Mouse (Mus musculus) CH12.LX (cell line): ENCODE data around the gene Sema5b. TPM values are rescaled to one million over a fixed set of nuclear protein-coding genes. Genes with fewer than 3 reads are reported as not detected.

ENCODE experiments used
- DNase-seq: peaks from one replicate; pipeline ENCODE4 v3.0.0-alpha.2; 2013; ENCODE audit errors: extremely low read depth
- H3K27ac ChIP-seq: 2 replicates; pipeline ENCODE4 v1.5.1; 2012; ENCODE audit warnings: low read depth, mild to moderate bottlenecking, control low read depth, moderate library complexity; ENCODE audit not compliant: insufficient read depth
- H3K27me3 ChIP-seq: replicated peaks from 2 replicates; pipeline ENCODE3; 2012; ENCODE audit warnings: inconsistent platforms
- H3K36me3 ChIP-seq, 2 experiments: replicated peaks in 1 of 2; 2 replicates each; pipeline versions ENCODE3 to v1.6.1; 2012; ENCODE audit warnings: inconsistent platforms in 1 of 2, low read length in 1 of 2, mild to moderate bottlenecking in 1 of 2, mixed read lengths in 1 of 2, moderate library complexity in 1 of 2; ENCODE audit not compliant: control insufficient read depth in 1 of 2, insufficient read depth in 1 of 2
- H3K4me1 ChIP-seq, 2 experiments: 2 replicates each; pipeline ENCODE4 v1.6.1; 2012; ENCODE audit warnings: inconsistent platforms in 1 of 2, moderate library complexity in 1 of 2; ENCODE audit not compliant: insufficient read depth in 2 of 2, control insufficient read depth in 1 of 2
- H3K4me2 ChIP-seq: 2 replicates; pipeline ENCODE4 v1.6.1; 2012; ENCODE audit warnings: low read depth, mild to moderate bottlenecking, control low read depth; ENCODE audit not compliant: poor library complexity, insufficient read depth, severe bottlenecking
- H3K4me3 ChIP-seq, 3 experiments: fragments of 150-350 bp in 1 of 3; sonication (generic) in 1 of 3; replicated peaks in 1 of 3; 2 replicates each; pipeline versions ENCODE3 to v1.5.1; 2011 to 2012; ENCODE audit warnings: low read depth in 2 of 3, low read length in 2 of 3, mild to moderate bottlenecking in 2 of 3, moderate library complexity in 2 of 3, control low read depth in 1 of 3, improper control_type of control experiment in 1 of 3, inconsistent platforms in 1 of 3, mixed read lengths in 1 of 3; ENCODE audit not compliant: poor library complexity in 1 of 3
- H3K79me2 ChIP-seq: replicated peaks from 2 replicates; pipeline ENCODE4 v1.6.1; 2012; ENCODE audit warnings: mild to moderate bottlenecking, moderate library complexity; ENCODE audit not compliant: control insufficient read depth, poor library complexity, insufficient read depth, severe bottlenecking; ENCODE audit errors: extremely low read depth
- H3K9ac ChIP-seq: 2 replicates; pipeline ENCODE4 v1.6.1; 2012; ENCODE audit warnings: low read depth, mild to moderate bottlenecking, control low read depth, moderate library complexity; ENCODE audit not compliant: insufficient read depth
- H3K9me3 ChIP-seq: replicated peaks from 2 replicates; pipeline ENCODE3; 2012; ENCODE audit warnings: low read length, inconsistent platforms, mixed read lengths
- BHLHE40 ChIP-seq: IDR thresholded peaks from 2 replicates; pipeline ENCODE4 v1.6.1; 2011; ENCODE audit warnings: mild to moderate bottlenecking, low read depth, low read length, improper control_type of control experiment
- CHD2 ChIP-seq: IDR thresholded peaks from 2 replicates; pipeline ENCODE4 v1.6.1; 2011; ENCODE audit warnings: low read length, improper control_type of control experiment
- CTCF ChIP-seq, 2 experiments: IDR thresholded peaks in 1 of 2; conservative IDR thresholded peaks in 1 of 2; 2 replicates each; pipeline ENCODE4 v1.5.1; 2011 to 2012; ENCODE audit warnings: low read depth in 2 of 2, low read length in 2 of 2, improper control_type of control experiment in 1 of 2, inconsistent platforms in 1 of 2, mild to moderate bottlenecking in 1 of 2, moderate library complexity in 1 of 2
- EP300 ChIP-seq: IDR thresholded peaks from 2 replicates; pipeline ENCODE4 v1.6.1; 2011; ENCODE audit warnings: low read length, improper control_type of control experiment
- GABPA ChIP-seq: IDR thresholded peaks from 2 replicates; pipeline ENCODE4 v1.6.1; 2012; ENCODE audit warnings: low read depth, low read length, improper control_type of control experiment, inconsistent platforms; ENCODE audit not compliant: insufficient replicate concordance
- HCFC1 ChIP-seq: IDR thresholded peaks from 2 replicates; pipeline ENCODE4 v1.6.1; 2012; ENCODE audit warnings: low read depth, mild to moderate bottlenecking, inconsistent platforms, low read length, improper control_type of control experiment
- IRF4 ChIP-seq: IDR thresholded peaks from 2 replicates; pipeline ENCODE4 v1.6.1; 2014; ENCODE audit warnings: low read depth, mild to moderate bottlenecking, inconsistent platforms, low read length, improper control_type of control experiment
- JUN ChIP-seq: IDR thresholded peaks from 2 replicates; pipeline ENCODE4 v1.6.1; 2011; ENCODE audit warnings: low read depth, mild to moderate bottlenecking, low read length, improper control_type of control experiment, moderate library complexity; ENCODE audit not compliant: insufficient read depth
- JUND ChIP-seq: conservative IDR thresholded peaks from 2 replicates; pipeline ENCODE4 v1.6.1; 2011; ENCODE audit warnings: low read depth, low read length, improper control_type of control experiment
- MAX ChIP-seq: IDR thresholded peaks from 2 replicates; pipeline ENCODE4 v1.6.1; 2011; ENCODE audit warnings: low read length, improper control_type of control experiment
- MAZ ChIP-seq: IDR thresholded peaks from 2 replicates; pipeline ENCODE4 v1.6.1; 2012; ENCODE audit warnings: low read depth, mild to moderate bottlenecking, inconsistent platforms, low read length, improper control_type of control experiment, moderate library complexity
- MXI1 ChIP-seq: IDR thresholded peaks from 2 replicates; pipeline ENCODE4 v1.6.1; 2011; ENCODE audit warnings: mild to moderate bottlenecking, low read depth, low read length, improper control_type of control experiment
- NELFE ChIP-seq: IDR thresholded peaks from 2 replicates; pipeline ENCODE4 v1.6.1; 2011; ENCODE audit warnings: low read depth, low read length, improper control_type of control experiment
- NRF1 ChIP-seq: IDR thresholded peaks from 2 replicates; pipeline ENCODE4 v1.6.1; 2014; ENCODE audit warnings: low read depth, mild to moderate bottlenecking, inconsistent platforms, low read length, improper control_type of control experiment, moderate library complexity
- POLR2AphosphoS2 ChIP-seq: IDR thresholded peaks from 2 replicates; pipeline ENCODE4 v1.6.1; 2011; ENCODE audit warnings: low read depth, low read length, improper control_type of control experiment
- SIN3A ChIP-seq: IDR thresholded peaks from 2 replicates; pipeline ENCODE4 v1.6.1; 2012; ENCODE audit warnings: low read length, improper control_type of control experiment, inconsistent platforms
- TCF12 ChIP-seq: IDR thresholded peaks from 2 replicates; pipeline ENCODE4 v1.6.1; 2014; ENCODE audit warnings: low read depth, mild to moderate bottlenecking, inconsistent platforms, low read length, improper control_type of control experiment
- UBTF ChIP-seq: IDR thresholded peaks from 2 replicates; pipeline ENCODE4 v1.6.1; 2012; ENCODE audit warnings: low read depth, mild to moderate bottlenecking, inconsistent platforms, low read length, improper control_type of control experiment, moderate library complexity
- USF1 ChIP-seq: IDR thresholded peaks from 2 replicates; pipeline ENCODE4 v1.6.1; 2014; ENCODE audit warnings: low read depth, mild to moderate bottlenecking, inconsistent platforms, low read length, improper control_type of control experiment
- USF2 ChIP-seq: conservative IDR thresholded peaks from 2 replicates; pipeline ENCODE4 v1.6.1; 2011; ENCODE audit warnings: low read depth, low read length, improper control_type of control experiment
- ZC3H11A ChIP-seq: IDR thresholded peaks from 2 replicates; pipeline ENCODE4 v1.6.1; 2012; ENCODE audit warnings: low read depth, mild to moderate bottlenecking, inconsistent platforms, low read length, improper control_type of control experiment
- ZNF384 ChIP-seq: IDR thresholded peaks from 2 replicates; pipeline ENCODE4 v1.6.1; 2012; ENCODE audit warnings: low read depth, low read length, improper control_type of control experiment, inconsistent platforms
- dilution Hi-C: fragments of 300-500 bp; cut with MboI; formaldehyde crosslinking; loops from 2 replicates; pipeline ENCODE4 v1.14.3; 2020; ENCODE audit warnings: low sequenced_read_pairs; ENCODE audit not compliant: extremely low pct_unique_long_range_greater_than_20kb, extremely low pct_ligation_motif_present
- in situ Hi-C: fragments of 300-500 bp; cut with MboI; formaldehyde crosslinking; loops from 3 replicates; pipeline ENCODE4 v1.14.3; 2019; ENCODE audit warnings: low sequenced_read_pairs, low pct_ligation_motif_present, low pct_unique_long_range_greater_than_20kb, mixed read lengths
- polyA plus RNA-seq: library from polyadenylated mRNA; unstranded; fragments of >175 nt; gene quantifications from 2 replicates; pipeline ENCODE4 v1.2.1, GENCODE M21; 2012; ENCODE audit warnings: low read depth; ENCODE audit not compliant: insufficient read length
- total RNA-seq, 2 experiments: library from RNA; depleted of rRNA; stranded (reverse); fragments of 300-350 nt in 1 of 2; fragments of >200 nt in 1 of 2; gene quantifications; 2 replicates each; pipeline ENCODE4 v1.2.3; 2012 to 2014

The Sema5b gene
- total and polyA plus RNA-seq, 3 experiments = 0.04 TPM; not detected in 2

DNA sequence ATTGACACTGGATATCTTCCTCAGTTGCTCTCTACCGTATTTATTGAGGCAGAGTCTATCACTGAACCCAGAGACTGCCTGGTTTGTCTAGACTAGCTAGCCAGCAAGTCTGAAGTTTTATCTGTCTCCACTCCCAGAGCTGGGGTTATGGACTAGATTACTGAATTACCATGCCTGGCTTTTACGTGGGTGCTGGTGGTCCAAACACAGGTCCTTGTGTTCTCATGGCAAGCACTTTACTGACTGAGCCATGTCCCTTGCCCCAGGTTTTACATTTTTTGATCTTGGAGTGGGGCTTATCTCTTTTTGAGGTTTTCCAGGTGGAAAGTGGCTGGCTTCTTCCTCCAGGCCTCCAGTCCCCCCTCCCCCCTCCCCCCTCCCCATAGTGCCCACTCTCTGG, 28.4 kb downstream of the Sema5b start:
- TF ChIP-seq EP300 (no peak), MXI1 (no peak), NRF1 (no peak), USF2 (no peak), USF1 (no peak), BHLHE40 (no peak), NELFE (no peak), TCF12 (no peak), IRF4 (no peak), HCFC1 (no peak), MAZ (no peak), ZC3H11A (no peak), ZNF384 (no peak), SIN3A (no peak), JUN (no peak), UBTF (no peak), CTCF (conservative IDR thresholded peaks at IDR 0.05 in 1 of 2, IDR thresholded peaks at IDR 0.05 in 1 of 2; ENCODE audit: low read depth in 2 of 2, low read length in 2 of 2) (no peak), GABPA (no peak), MAX (no peak)
- TF ChIP-seq, all 38 proteins: peak for 0
- Histone ChIP-seq H3K27ac (no peak overlapping the region), H3K36me3 (no peaks in the 10 kb centered on the region), H3K4me3 (no peak overlapping the region), H3K27me3 (peaks cover 87% of the 10 kb centered on the region), H3K79me2 (no peaks in the 10 kb centered on the region), H3K4me2 (no peak overlapping the region), H3K9ac (no peak overlapping the region), H3K9me3 (peaks cover 3% of the 10 kb centered on the region), H3K4me1 (peaks cover 0 to 6% of the 10 kb centered on the region in 2 experiments; a peak in 2 of 4 replicates)
- in situ Hi-C loops = no loop called here
- dilution Hi-C loops = no loop called here
- no peak for DNase-seq

GRCm38 (mm10) chr16:35569758-35570157, 28.8 kb downstream of the Sema5b start:
- Histone ChIP-seq H3K27me3 (peaks cover 88% of the 10 kb centered on the region), H3K4me2 (no peak overlapping the region), H3K9ac (no peak overlapping the region), H3K9me3 (peaks cover 3% of the 10 kb centered on the region), H3K4me1 (peaks cover 0 to 6% of the 10 kb centered on the region in 2 experiments; a peak in 2 of 4 replicates), H3K4me3 (no peak overlapping the region), H3K79me2 (no peaks in the 10 kb centered on the region), H3K36me3 (no peaks in the 10 kb centered on the region), H3K27ac (no peak overlapping the region)
- DNase-seq = no peak
- TF ChIP-seq CHD2 (no peak), HCFC1 (no peak), POLR2AphosphoS2 (no peak), JUND (no peak), NELFE (no peak), ZNF384 (no peak), MAX (no peak), MAZ (no peak)
- dilution Hi-C loops = no loop called here
- in situ Hi-C loops = no loop called here
